Mouse (Mus musculus): Measurements from ENCODE around the gene Gm20870. TPM values are rescaled to one million over a fixed set of nuclear protein-coding genes. Genes with fewer than 3 reads are reported as not detected.
"Not testable (repeated sequence)": the region's sequence is repeated elsewhere in the genome, so short reads cannot be mapped to it uniquely, and the experiment has no call there.

Gm20870 gene
- not detected for total RNA-seq (2021)
- long read RNA-seq = 0 reads

DNA sequence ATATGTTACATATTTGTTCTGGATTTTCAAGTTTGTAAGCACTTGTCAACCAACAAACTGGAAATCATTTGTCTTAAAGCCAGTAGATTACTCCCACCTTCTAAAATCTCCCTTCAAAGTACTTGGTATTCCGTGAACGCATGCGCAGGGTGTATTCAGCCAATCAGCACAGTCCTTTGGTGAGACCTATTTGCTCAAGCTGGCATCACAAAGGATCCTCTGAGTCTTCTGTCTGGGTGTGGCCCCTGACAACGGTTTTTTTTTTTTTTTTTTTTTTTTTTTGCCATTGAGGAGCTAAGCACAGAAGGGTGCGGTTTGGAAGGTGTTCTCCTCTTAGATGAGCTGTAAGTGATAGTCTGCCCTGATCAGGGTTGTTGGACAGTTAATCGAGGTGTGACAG lies at the start of gene Gm20870:
Gene Gm20870 (plus strand): TSS at position 301 of the 400 bp plus-strand sequence.
- DNase-seq (ENCODE audit: low spot score in 2 of 2) = not testable (repeated sequence)

Other genes with a start within 250 kb of the Gm20870 start
- not detected for gene Gm20869, start 222.6 kb upstream of the Gm20870 start, total RNA-seq (2021)